Mouse (Mus musculus): ENCODE measurements around the gene Efcab6.

DNA sequence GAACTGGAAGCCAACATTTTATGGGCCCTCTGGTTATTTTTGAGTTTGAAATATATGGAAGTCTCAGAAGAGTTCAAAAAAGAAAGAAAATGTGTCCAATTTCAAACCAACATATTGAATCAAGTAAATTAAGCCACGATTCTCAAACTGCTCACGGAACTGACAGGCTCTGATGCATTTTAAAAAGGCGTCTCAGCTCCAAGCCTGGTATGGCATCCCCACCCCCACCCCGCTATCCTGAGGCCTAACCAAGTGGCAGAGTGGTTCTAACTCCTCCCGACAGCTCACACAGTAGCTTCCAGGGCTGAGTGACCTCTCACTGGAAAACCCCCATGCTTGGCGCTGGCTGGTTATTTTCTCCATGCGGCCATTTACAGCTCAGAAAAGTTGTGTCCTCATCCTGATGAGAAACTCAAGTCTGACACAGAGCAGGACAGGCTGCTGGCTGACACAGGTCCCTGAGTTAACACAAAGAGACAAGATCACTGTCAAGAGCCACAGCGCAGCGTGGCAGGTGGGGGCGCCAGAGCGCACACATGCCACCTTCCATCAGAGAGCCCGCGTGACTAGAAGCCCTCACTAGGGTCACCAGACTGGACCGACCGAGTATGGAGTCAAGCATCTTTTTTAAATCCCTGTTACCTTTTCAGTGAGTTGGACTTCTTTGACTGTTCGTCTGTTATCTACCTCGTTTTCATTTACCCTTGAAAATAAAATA lies 55.7 kb downstream of the Efcab6 start:
- TF ChIP-seq POLR2A (IDR thresholded peaks at IDR 0.05; ENCODE audit: extremely low read depth, insufficient read depth, low read length) (no peak), CTCF (IDR thresholded peaks at IDR 0.05; ENCODE audit: extremely low read depth, insufficient read depth, low read length) (no peak)
